Mouse (Mus musculus) CH12.LX (cell line): ENCODE results near the gene Tmem216. TPM values are rescaled to one million over a fixed set of nuclear protein-coding genes. Genes with fewer than 3 reads are reported as not detected.

Source experiments
- DNase-seq: peaks from one replicate; pipeline ENCODE4 v3.0.0-alpha.2; 2013; ENCODE audit errors: extremely low read depth
- H3K27ac ChIP-seq: 2 replicates; pipeline ENCODE4 v1.5.1; 2012; ENCODE audit warnings: low read depth, mild to moderate bottlenecking, control low read depth, moderate library complexity; ENCODE audit not compliant: insufficient read depth
- H3K27me3 ChIP-seq: replicated peaks from 2 replicates; pipeline ENCODE3; 2012; ENCODE audit warnings: inconsistent platforms
- H3K36me3 ChIP-seq, 2 experiments: replicated peaks in 1 of 2; 2 replicates each; pipeline versions ENCODE3 to v1.6.1; 2012; ENCODE audit warnings: inconsistent platforms in 1 of 2, low read length in 1 of 2, mild to moderate bottlenecking in 1 of 2, mixed read lengths in 1 of 2, moderate library complexity in 1 of 2; ENCODE audit not compliant: control insufficient read depth in 1 of 2, insufficient read depth in 1 of 2
- H3K4me1 ChIP-seq, 2 experiments: 2 replicates each; pipeline ENCODE4 v1.6.1; 2012; ENCODE audit warnings: inconsistent platforms in 1 of 2, moderate library complexity in 1 of 2; ENCODE audit not compliant: insufficient read depth in 2 of 2, control insufficient read depth in 1 of 2
- H3K4me2 ChIP-seq: 2 replicates; pipeline ENCODE4 v1.6.1; 2012; ENCODE audit warnings: low read depth, mild to moderate bottlenecking, control low read depth; ENCODE audit not compliant: poor library complexity, insufficient read depth, severe bottlenecking
- H3K4me3 ChIP-seq, 3 experiments: fragments of 150-350 bp in 1 of 3; sonication (generic) in 1 of 3; replicated peaks in 1 of 3; 2 replicates each; pipeline versions ENCODE3 to v1.5.1; 2011 to 2012; ENCODE audit warnings: low read depth in 2 of 3, low read length in 2 of 3, mild to moderate bottlenecking in 2 of 3, moderate library complexity in 2 of 3, control low read depth in 1 of 3, improper control_type of control experiment in 1 of 3, inconsistent platforms in 1 of 3, mixed read lengths in 1 of 3; ENCODE audit not compliant: poor library complexity in 1 of 3
- H3K79me2 ChIP-seq: replicated peaks from 2 replicates; pipeline ENCODE4 v1.6.1; 2012; ENCODE audit warnings: mild to moderate bottlenecking, moderate library complexity; ENCODE audit not compliant: control insufficient read depth, poor library complexity, insufficient read depth, severe bottlenecking; ENCODE audit errors: extremely low read depth
- H3K9ac ChIP-seq: 2 replicates; pipeline ENCODE4 v1.6.1; 2012; ENCODE audit warnings: low read depth, mild to moderate bottlenecking, control low read depth, moderate library complexity; ENCODE audit not compliant: insufficient read depth
- H3K9me3 ChIP-seq: replicated peaks from 2 replicates; pipeline ENCODE3; 2012; ENCODE audit warnings: low read length, inconsistent platforms, mixed read lengths
- BHLHE40 ChIP-seq: IDR thresholded peaks from 2 replicates; pipeline ENCODE4 v1.6.1; 2011; ENCODE audit warnings: mild to moderate bottlenecking, low read depth, low read length, improper control_type of control experiment
- CHD1 ChIP-seq: IDR thresholded peaks from 2 replicates; pipeline ENCODE4 v1.6.1; 2012; ENCODE audit warnings: low read depth, low read length, improper control_type of control experiment, inconsistent platforms
- CHD2 ChIP-seq: IDR thresholded peaks from 2 replicates; pipeline ENCODE4 v1.6.1; 2011; ENCODE audit warnings: low read length, improper control_type of control experiment
- ELF1 ChIP-seq: IDR thresholded peaks from 2 replicates; pipeline ENCODE4 v1.6.1; 2014; ENCODE audit warnings: low read depth, mild to moderate bottlenecking, inconsistent platforms, low read length, improper control_type of control experiment
- ETS1 ChIP-seq: conservative IDR thresholded peaks from 2 replicates; pipeline ENCODE4 v1.6.1; 2012; ENCODE audit warnings: low read depth, mild to moderate bottlenecking, inconsistent platforms, low read length, improper control_type of control experiment, moderate library complexity
- MAFK ChIP-seq: IDR thresholded peaks from 2 replicates; pipeline ENCODE4 v1.6.1; 2011; ENCODE audit warnings: low read length, improper control_type of control experiment; ENCODE audit not compliant: insufficient replicate concordance
- MEF2A ChIP-seq: IDR thresholded peaks from 2 replicates; pipeline ENCODE4 v1.6.1; 2014; ENCODE audit warnings: low read depth, mild to moderate bottlenecking, inconsistent platforms, low read length, improper control_type of control experiment, borderline replicate concordance
- MXI1 ChIP-seq: IDR thresholded peaks from 2 replicates; pipeline ENCODE4 v1.6.1; 2011; ENCODE audit warnings: mild to moderate bottlenecking, low read depth, low read length, improper control_type of control experiment
- MYC ChIP-seq: IDR thresholded peaks from 2 replicates; pipeline ENCODE4 v1.6.1; 2011; ENCODE audit warnings: low read depth, mild to moderate bottlenecking, improper control_type of control experiment, low read length
- NELFE ChIP-seq: IDR thresholded peaks from 2 replicates; pipeline ENCODE4 v1.6.1; 2011; ENCODE audit warnings: low read depth, low read length, improper control_type of control experiment
- PAX5 ChIP-seq: IDR thresholded peaks from 2 replicates; pipeline ENCODE4 v1.6.1; 2012; ENCODE audit warnings: low read length, inconsistent platforms, mixed read lengths
- POLR2A ChIP-seq: IDR thresholded peaks from 2 replicates; pipeline ENCODE4 v1.6.1; 2011; ENCODE audit warnings: low read depth, mild to moderate bottlenecking, improper control_type of control experiment, low read length
- POLR2AphosphoS2 ChIP-seq: IDR thresholded peaks from 2 replicates; pipeline ENCODE4 v1.6.1; 2011; ENCODE audit warnings: low read depth, low read length, improper control_type of control experiment
- RAD21 ChIP-seq: IDR thresholded peaks from 2 replicates; pipeline ENCODE4 v1.6.1; 2011; ENCODE audit warnings: low read depth, mild to moderate bottlenecking, low read length, improper control_type of control experiment, moderate library complexity
- SMC3 ChIP-seq: IDR thresholded peaks from 2 replicates; pipeline ENCODE4 v1.6.1; 2011; ENCODE audit warnings: low read depth, low read length, improper control_type of control experiment
- TCF12 ChIP-seq: IDR thresholded peaks from 2 replicates; pipeline ENCODE4 v1.6.1; 2014; ENCODE audit warnings: low read depth, mild to moderate bottlenecking, inconsistent platforms, low read length, improper control_type of control experiment
- UBTF ChIP-seq: IDR thresholded peaks from 2 replicates; pipeline ENCODE4 v1.6.1; 2012; ENCODE audit warnings: low read depth, mild to moderate bottlenecking, inconsistent platforms, low read length, improper control_type of control experiment, moderate library complexity
- USF1 ChIP-seq: IDR thresholded peaks from 2 replicates; pipeline ENCODE4 v1.6.1; 2014; ENCODE audit warnings: low read depth, mild to moderate bottlenecking, inconsistent platforms, low read length, improper control_type of control experiment
- ZNF384 ChIP-seq: IDR thresholded peaks from 2 replicates; pipeline ENCODE4 v1.6.1; 2012; ENCODE audit warnings: low read depth, low read length, improper control_type of control experiment, inconsistent platforms
- dilution Hi-C: fragments of 300-500 bp; cut with MboI; formaldehyde crosslinking; loops from 2 replicates; pipeline ENCODE4 v1.14.3; 2020; ENCODE audit warnings: low sequenced_read_pairs; ENCODE audit not compliant: extremely low pct_unique_long_range_greater_than_20kb, extremely low pct_ligation_motif_present
- in situ Hi-C: fragments of 300-500 bp; cut with MboI; formaldehyde crosslinking; loops from 3 replicates; pipeline ENCODE4 v1.14.3; 2019; ENCODE audit warnings: low sequenced_read_pairs, low pct_ligation_motif_present, low pct_unique_long_range_greater_than_20kb, mixed read lengths
- polyA plus RNA-seq: library from polyadenylated mRNA; unstranded; fragments of >175 nt; gene quantifications from 2 replicates; pipeline ENCODE4 v1.2.1, GENCODE M21; 2012; ENCODE audit warnings: low read depth; ENCODE audit not compliant: insufficient read length
- total RNA-seq, 2 experiments: library from RNA; depleted of rRNA; stranded (reverse); fragments of 300-350 nt in 1 of 2; fragments of >200 nt in 1 of 2; gene quantifications; 2 replicates each; pipeline ENCODE4 v1.2.3; 2012 to 2014

Gene Tmem216
- total and polyA plus RNA-seq, 3 experiments = 19.9 to 25.7 (median 24.0) TPM

DNA sequence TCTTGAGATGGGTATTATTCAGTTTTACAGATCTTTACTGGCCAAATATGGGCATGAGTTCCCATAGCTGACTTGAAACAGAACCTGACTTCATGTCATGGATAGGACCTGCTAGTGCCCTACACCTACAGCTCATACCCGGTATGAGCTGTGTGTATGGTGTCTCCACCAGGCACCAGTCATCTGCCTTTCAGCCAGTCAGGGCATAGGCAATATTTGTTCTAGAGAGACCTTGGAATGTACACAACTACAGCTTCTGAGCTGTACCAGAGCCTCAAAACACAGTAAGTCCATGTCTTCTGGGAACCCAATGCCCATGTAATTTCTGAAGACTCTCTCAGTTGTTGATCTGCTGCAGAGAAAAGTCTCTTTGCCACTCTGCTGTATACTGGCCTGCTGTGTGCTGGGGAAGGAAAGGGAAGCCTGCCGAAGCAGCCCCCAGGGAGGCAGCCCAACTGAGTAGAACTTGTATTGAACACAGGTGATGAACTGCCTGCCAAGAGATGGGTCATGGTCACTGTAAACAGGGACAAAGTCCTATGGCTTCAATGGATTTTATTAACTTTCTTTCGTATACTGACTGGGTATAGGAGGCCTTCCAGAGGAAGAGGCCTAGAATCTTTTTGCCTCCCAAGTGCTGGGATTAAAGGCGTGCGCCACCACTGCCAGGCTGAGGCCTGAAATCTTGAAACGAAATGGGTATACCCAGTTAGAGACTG, 35.8 kb upstream of the Tmem216 start:
- in situ Hi-C loops = no loop called here
- Histone ChIP-seq H3K36me3 (peaks cover 83 to 94% of the 10 kb centered on the region in 2 experiments), H3K79me2 (peaks cover 6% of the 10 kb centered on the region; the same call in 1 of the 2 replicates), H3K27me3 (no peaks in the 10 kb centered on the region), H3K9ac (no peak overlapping the region), H3K4me3 (no peak overlapping the region), H3K27ac (no peak overlapping the region), H3K4me2 (no peak overlapping the region), H3K9me3 (no peaks in the 10 kb centered on the region), H3K4me1 (peaks cover 22 to 50% of the 10 kb centered on the region in 2 experiments)
- TF ChIP-seq MEF2A = no peak
- TF ChIP-seq POLR2AphosphoS2 = no peak
- no peak for TF ChIP-seq ETS1
- TF ChIP-seq USF1 = no peak
- TF ChIP-seq RAD21 = no peak
- no peak for TF ChIP-seq BHLHE40
- TF ChIP-seq CHD2 = no peak
- no peak for TF ChIP-seq UBTF
- TF ChIP-seq ELF1 = no peak
- no peak for TF ChIP-seq POLR2A
- TF ChIP-seq MAFK = no peak
- TF ChIP-seq MXI1 = no peak
- no peak for TF ChIP-seq NELFE
- TF ChIP-seq CHD1 = no peak
- TF ChIP-seq ZNF384 = no peak
- TF ChIP-seq PAX5 = no peak
- dilution Hi-C loops = no loop called here
- DNase-seq = no peak

DNA sequence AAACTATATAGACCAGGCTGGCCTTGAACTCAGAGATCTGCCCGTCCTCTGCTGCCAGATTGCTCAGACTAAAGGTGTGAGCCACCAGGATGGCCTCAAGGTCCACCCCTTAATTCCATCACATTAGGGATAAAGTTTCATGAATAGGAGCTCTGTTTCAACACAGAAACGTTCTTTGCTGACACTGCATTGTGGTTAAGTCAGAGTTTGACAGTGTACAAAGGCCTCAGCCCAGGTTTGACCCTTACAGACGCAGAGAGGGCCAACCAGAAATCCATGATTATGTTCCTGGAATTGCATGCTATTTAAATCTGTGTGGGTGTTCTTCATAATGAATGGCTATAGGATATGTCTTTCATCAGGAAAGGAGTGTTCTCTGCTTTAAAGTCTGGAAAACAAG, 34.3 kb upstream of the Tmem216 start:
- in situ Hi-C loops = no loop called here
- H3K4me2 ChIP-seq = no peak overlapping the region
- TF ChIP-seq CHD2 = no peak
- no peak for TF ChIP-seq MYC
- TF ChIP-seq TCF12 = no peak
- TF ChIP-seq NELFE = no peak
- TF ChIP-seq UBTF = no peak
- no peak for TF ChIP-seq SMC3
- no peak overlapping the region for H3K4me3 ChIP-seq
- no peak overlapping the region for H3K27ac ChIP-seq
- dilution Hi-C loops = no loop called here
- H3K9ac ChIP-seq = no peak overlapping the region
- H3K36me3 ChIP-seq = peaks cover 75 to 88% of the 10 kb centered on the region in 2 experiments
- H3K27me3 ChIP-seq = no peaks in the 10 kb centered on the region
- H3K4me1 ChIP-seq = peaks cover 22 to 60% of the 10 kb centered on the region in 2 experiments
- no peaks in the 10 kb centered on the region for H3K9me3 ChIP-seq
- DNase-seq = no peak
- peaks cover 12% of the 10 kb centered on the region; the same call in 1 of the 2 replicates for H3K79me2 ChIP-seq
